Mouse (Mus musculus) lung, embryonic 15.5 days (tissue): ENCODE data around the gene Rbm48. TPM values are rescaled to one million over a fixed set of nuclear protein-coding genes. Genes with fewer than 3 reads are reported as not detected.

ENCODE experiments used
- ATAC-seq: fragments of 200-750 bp; cut with Nextera tagmentation; 2 replicates; pipeline ENCODE4 v1.8.0; 2017; ENCODE audit warnings: moderate number of reproducible peaks, borderline replicate concordance; ENCODE audit not compliant: low FRiP score, low TSS enrichment; ENCODE audit errors: extremely low read depth
- H3K27ac ChIP-seq: fragments of 300-500 bp; sonication (generic); 2 replicates; pipeline ENCODE4 v1.5.1; 2015; ENCODE audit warnings: moderate library complexity, mild to moderate bottlenecking, inconsistent platforms
- H3K27me3 ChIP-seq: fragments of 300-500 bp; sonication (generic); 2 replicates; pipeline ENCODE4 v1.6.1; 2015; ENCODE audit warnings: inconsistent platforms
- H3K36me3 ChIP-seq: fragments of 300-500 bp; sonication (generic); 2 replicates; pipeline ENCODE4 v1.6.1; 2015; ENCODE audit warnings: inconsistent platforms
- H3K4me1 ChIP-seq: fragments of 300-500 bp; sonication (generic); 2 replicates; pipeline ENCODE4 v1.6.1; 2015; ENCODE audit warnings: inconsistent platforms
- H3K4me2 ChIP-seq: fragments of 300-500 bp; sonication (generic); 2 replicates; pipeline ENCODE4 v1.6.1; 2015; ENCODE audit warnings: inconsistent platforms, mild to moderate bottlenecking, moderate library complexity
- H3K4me3 ChIP-seq: fragments of 300-500 bp; sonication (generic); 2 replicates; pipeline ENCODE4 v1.5.1; 2015; ENCODE audit warnings: mild to moderate bottlenecking, inconsistent platforms
- H3K9ac ChIP-seq: fragments of 300-500 bp; sonication (generic); 2 replicates; pipeline ENCODE4 v1.6.1; 2015; ENCODE audit warnings: inconsistent platforms
- H3K9me3 ChIP-seq: fragments of 300-500 bp; sonication (generic); 2 replicates; pipeline ENCODE4 v1.6.1; 2016; ENCODE audit warnings: inconsistent platforms
- WGBS: fragments of 180-500 bp; shearing (Covaris S2); methylation state at CpG from one replicate; pipeline ENCODE4 v1.1.7; 2015; 5-methylcytosine and 5-hydroxymethylcytosine counted together
- polyA plus RNA-seq: library from polyadenylated mRNA; unstranded; fragments of >200 nt; fragmentation: Nextera tagmentation; extraction: Ambion mirVana; gene quantifications from 2 replicates; pipeline ENCODE4 v1.2.1, GENCODE M21; 2015

The Rbm48 gene
- polyA plus RNA-seq, 1 experiment from 2014 or later: 13.9 TPM

- WGBS: 88% methylated on average over 1 of the region's 1 CpGs
- Histone ChIP-seq H3K9me3 (no peaks in the 10 kb centered on the region), H3K4me3 (no peak overlapping the region), H3K36me3 (peaks cover 5% of the 10 kb centered on the region; the same call in 1 of the 2 replicates), H3K4me2 (no peak overlapping the region), H3K27me3 (no peaks in the 10 kb centered on the region), H3K4me1 (peaks cover 14% of the 10 kb centered on the region), H3K9ac (no peak overlapping the region), H3K27ac (no peak overlapping the region)
- ATAC-seq: no peak
Measured at GRCm38 (mm10) chr5:3546226-3546625, 50.2 kb downstream of the Rbm48 start.

GRCm38 (mm10) chr5:3544480-3544769 is 52.0 kb downstream of the Rbm48 start:
- 8% methylated on average over 7 of the region's 7 CpGs for WGBS
- ATAC-seq: no peak

GRCm38 (mm10) chr5:3543629-3544479 is 52.5 kb downstream of the Rbm48 start, which contains the start of gene Fam133b:
Gene Fam133b (plus strand): TSS chr5:3543833.
- Histone ChIP-seq H3K4me3 (peak within 1 kb of the TSS; percentile 83), H3K36me3 (peaks cover 5% of the 10 kb centered on the region; the same call in 1 of the 2 replicates), H3K4me2 (peak within 1 kb of the TSS; percentile 63), H3K9me3 (no peaks in the 10 kb centered on the region), H3K27me3 (no peaks in the 10 kb centered on the region), H3K4me1 (peaks cover 14% of the 10 kb centered on the region), H3K27ac (peak within 1 kb of the TSS; percentile 89), H3K9ac (peak within 1 kb of the TSS; percentile 87)
- WGBS: under 1% methylated on average over 79 of the region's 80 CpGs
- peak; percentile 96 for ATAC-seq

More at GRCm38 (mm10) chr5:3544480-3544769, 52.0 kb downstream of the Rbm48 start:
- Histone ChIP-seq H3K27me3 (no peaks in the 10 kb centered on the region), H3K9me3 (no peaks in the 10 kb centered on the region), H3K4me1 (peaks cover 14% of the 10 kb centered on the region), H3K4me2 (peak overlapping the region; percentile 63), H3K27ac (no peak overlapping the region), H3K9ac (peak overlapping the region; percentile 87), H3K4me3 (peak overlapping the region; percentile 83), H3K36me3 (peaks cover 5% of the 10 kb centered on the region; the same call in 1 of the 2 replicates)

- Histone ChIP-seq H3K36me3 (no peaks in the 10 kb centered on the region; the same call in 1 of the 2 replicates), H3K4me1 (peaks cover 14% of the 10 kb centered on the region), H3K27me3 (no peaks in the 10 kb centered on the region), H3K9ac (no peak overlapping the region), H3K27ac (no peak overlapping the region), H3K4me3 (no peak overlapping the region), H3K4me2 (no peak overlapping the region), H3K9me3 (no peaks in the 10 kb centered on the region)
- 66% methylated on average over 6 of the region's 6 CpGs for WGBS
- ATAC-seq: no peak
Measured at GRCm38 (mm10) chr5:3541871-3542270, 54.5 kb downstream of the Rbm48 start.

- WGBS: 46% methylated on average over 11 of the region's 11 CpGs
- Histone ChIP-seq H3K9me3 (no peaks in the 10 kb centered on the region), H3K9ac (no peak overlapping the region)
Measured at GRCm38 (mm10) chr5:3538505-3539472, 57.6 kb downstream of the Rbm48 start.

GRCm38 (mm10) chr5:3536592-3537212 is 59.7 kb downstream of the Rbm48 start:
- Histone ChIP-seq H3K27me3 (no peaks in the 10 kb centered on the region), H3K4me1 (no peaks in the 10 kb centered on the region), H3K9me3 (no peaks in the 10 kb centered on the region), H3K36me3 (no peaks in the 10 kb centered on the region), H3K4me3 (no peak overlapping the region), H3K4me2 (no peak overlapping the region), H3K27ac (no peak overlapping the region), H3K9ac (no peak overlapping the region)
- no peak for ATAC-seq
- 68% methylated on average over 3 of the region's 3 CpGs for WGBS

More at GRCm38 (mm10) chr5:3538505-3539472, 57.6 kb downstream of the Rbm48 start:
- ATAC-seq: no peak
- Histone ChIP-seq H3K4me1 (no peaks in the 10 kb centered on the region), H3K36me3 (no peaks in the 10 kb centered on the region), H3K27ac (peak overlapping the region; percentile 67), H3K4me2 (0 out of 2 replicates have a peak overlapping the region, but pooled peaks have one; percentile 5), H3K4me3 (no peak overlapping the region), H3K27me3 (no peaks in the 10 kb centered on the region)

Other genes with a start within 250 kb of the Rbm48 start
- gene Fam133b, start 52.8 kb downstream of the Rbm48 start, polyA plus RNA-seq: 26.7 and 27.5 TPM in 2 replicates
- 2.0 and 2.1 TPM in 2 replicates for gene 1700109H08Rik, start 25.0 kb downstream of the Rbm48 start, polyA plus RNA-seq
- 13.5 and 14.0 TPM in 2 replicates for gene Pex1, start 519 bp downstream of the Rbm48 start, polyA plus RNA-seq
- not detected in 2 replicates for gene Tmbim7, start 54.6 kb upstream of the Rbm48 start, polyA plus RNA-seq
- gene Gatad1, start 60.6 kb upstream of the Rbm48 start, polyA plus RNA-seq: 65.9 and 66.8 TPM in 2 replicates
- gene Ankib1, start 206.3 kb upstream of the Rbm48 start, polyA plus RNA-seq: 9.0 and 9.9 TPM in 2 replicates
- 41.0 and 44.0 TPM in 2 replicates for gene Krit1, start 206.6 kb upstream of the Rbm48 start, polyA plus RNA-seq
- 0.06 TPM in 1 of 2 replicates, not detected in the other for gene Lrrd1, start 248.6 kb upstream of the Rbm48 start, polyA plus RNA-seq